Mouse (Mus musculus) midbrain, embryonic 12.5 days (tissue): ENCODE measurements around the gene Kdelr2. TPM values are rescaled to one million over a fixed set of nuclear protein-coding genes. Genes with fewer than 3 reads are reported as not detected.
A peak's percentile ranks its signal among the peaks of the same experiment; 100 is the strongest.
"Not testable (repeated sequence)": the region's sequence is repeated elsewhere in the genome, so short reads cannot be mapped to it uniquely, and the experiment has no call there.

Experiments used
- ATAC-seq: fragments of 200-750 bp; cut with Nextera tagmentation; 2 replicates; pipeline ENCODE4 v1.8.0; 2017; ENCODE audit warnings: low read depth, moderate TSS enrichment, moderate library complexity; ENCODE audit not compliant: low FRiP score
- H3K27ac ChIP-seq: fragments of 300-500 bp; sonication (generic); replicated peaks from 2 replicates; pipeline ENCODE4 v1.5.1; 2016; ENCODE audit warnings: mild to moderate bottlenecking
- H3K27me3 ChIP-seq: fragments of 300-500 bp; sonication (generic); 2 replicates; pipeline ENCODE4 v1.6.1; 2016; ENCODE audit warnings: mild to moderate bottlenecking
- H3K36me3 ChIP-seq: fragments of 300-500 bp; sonication (generic); 2 replicates; pipeline ENCODE4 v1.6.1; 2016
- H3K4me1 ChIP-seq: fragments of 300-500 bp; sonication (generic); 2 replicates; pipeline ENCODE4 v1.6.1; 2016
- H3K4me2 ChIP-seq: fragments of 300-500 bp; sonication (generic); replicated peaks from 2 replicates; pipeline ENCODE4 v1.6.1; 2016; ENCODE audit warnings: mild to moderate bottlenecking, moderate library complexity
- H3K4me3 ChIP-seq: fragments of 300-500 bp; sonication (generic); 2 replicates; pipeline ENCODE4 v1.5.1; 2016; ENCODE audit warnings: mild to moderate bottlenecking
- H3K9ac ChIP-seq: fragments of 300-500 bp; sonication (generic); replicated peaks from 2 replicates; pipeline ENCODE4 v1.6.1; 2016; ENCODE audit warnings: mild to moderate bottlenecking, moderate library complexity
- H3K9me3 ChIP-seq: fragments of 300-500 bp; sonication (generic); 2 replicates; pipeline ENCODE4 v1.6.1; 2016; ENCODE audit warnings: mild to moderate bottlenecking
- WGBS: fragments of 180-500 bp; shearing (Covaris S2); methylation state at CpG from one replicate; pipeline ENCODE4 v1.1.7; 2016; 5-methylcytosine and 5-hydroxymethylcytosine counted together
- polyA plus RNA-seq: library from polyadenylated mRNA; unstranded; fragments of >200 nt; fragmentation: Nextera tagmentation; extraction: Ambion mirVana; gene quantifications from 2 replicates; pipeline ENCODE4 v1.2.1, GENCODE M21; 2016

Gene Kdelr2
- polyA plus RNA-seq, 1 experiment from 2014 or later = 184 TPM

DNA sequence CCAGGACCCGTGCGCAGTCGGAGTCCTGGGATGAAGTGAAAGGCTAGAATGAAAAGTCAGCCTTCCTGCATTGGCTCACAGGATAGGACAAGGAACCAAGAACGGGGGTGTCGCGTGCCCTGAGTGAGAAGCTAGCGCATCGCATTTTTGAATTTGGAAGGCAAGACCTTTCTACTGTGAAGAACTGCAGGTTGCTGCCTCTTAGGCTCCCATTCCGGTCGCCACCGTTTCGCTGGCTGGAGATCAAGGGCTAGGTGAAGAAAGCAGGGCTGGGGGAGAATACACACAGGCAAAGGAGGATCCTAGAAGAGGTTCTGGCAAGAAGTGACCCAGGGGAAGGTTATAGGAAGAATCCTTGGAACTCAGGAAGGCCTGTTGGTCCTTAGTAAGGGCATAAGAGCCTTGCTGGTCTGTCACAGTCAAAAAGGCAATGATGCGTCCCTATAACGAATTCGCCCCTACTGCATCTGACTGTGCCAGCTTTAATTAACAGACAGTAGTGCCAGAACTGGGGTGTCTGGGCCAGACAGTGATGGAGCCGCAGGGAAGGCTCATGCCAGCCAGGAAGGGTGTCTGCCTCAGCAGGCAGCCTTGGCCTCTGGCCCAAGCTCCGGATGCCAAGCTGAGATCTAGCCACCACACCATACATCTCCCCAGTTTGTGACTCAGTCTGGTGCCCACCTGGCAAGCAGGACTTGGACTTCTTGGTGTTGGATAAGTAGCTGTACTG is 33.1 kb upstream of the Kdelr2 start:
- Histone ChIP-seq H3K4me3 (peak overlapping the region; percentile 25), H3K36me3 (no peaks in the 10 kb centered on the region), H3K4me1 (peaks cover 9% of the 10 kb centered on the region; the same call in 1 of the 2 replicates), H3K4me2 (peak overlapping the region; percentile 48), H3K27ac (no peak overlapping the region), H3K9ac (no peak overlapping the region), H3K9me3 (no peaks in the 10 kb centered on the region), H3K27me3 (peaks cover 93% of the 10 kb centered on the region)
- ATAC-seq = no peak
- WGBS = 27% methylated on average over 17 of the region's 17 CpGs

DNA sequence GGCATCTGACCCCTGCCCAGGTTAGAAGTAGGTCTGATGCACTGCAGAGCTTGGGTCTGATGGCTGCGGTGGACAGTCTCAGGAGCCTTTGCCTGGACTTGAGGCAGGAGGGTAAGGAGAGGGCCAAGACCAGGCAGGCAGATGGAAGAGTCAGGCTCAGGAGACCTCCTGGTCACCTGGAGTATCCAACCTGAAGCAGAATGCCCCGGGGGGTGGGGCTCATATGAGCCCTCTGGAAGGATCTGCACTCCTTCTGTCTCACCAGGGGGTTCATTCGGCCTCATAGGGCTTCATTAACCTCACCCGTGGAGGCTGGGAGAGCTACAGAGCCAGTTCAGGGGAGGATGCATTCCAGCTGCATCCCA is 32.5 kb upstream of the Kdelr2 start:
- H3K4me1 ChIP-seq = peaks cover 9% of the 10 kb centered on the region; the same call in 1 of the 2 replicates
- 43% methylated on average over 4 of the region's 4 CpGs for WGBS
- no peak overlapping the region for H3K9ac ChIP-seq
- ATAC-seq = no peak
- H3K27me3 ChIP-seq = peaks cover 89% of the 10 kb centered on the region
- no peaks in the 10 kb centered on the region for H3K36me3 ChIP-seq
- no peaks in the 10 kb centered on the region for H3K9me3 ChIP-seq
- H3K4me3 ChIP-seq = no peak overlapping the region
- H3K4me2 ChIP-seq = no peak overlapping the region
- no peak overlapping the region for H3K27ac ChIP-seq

DNA sequence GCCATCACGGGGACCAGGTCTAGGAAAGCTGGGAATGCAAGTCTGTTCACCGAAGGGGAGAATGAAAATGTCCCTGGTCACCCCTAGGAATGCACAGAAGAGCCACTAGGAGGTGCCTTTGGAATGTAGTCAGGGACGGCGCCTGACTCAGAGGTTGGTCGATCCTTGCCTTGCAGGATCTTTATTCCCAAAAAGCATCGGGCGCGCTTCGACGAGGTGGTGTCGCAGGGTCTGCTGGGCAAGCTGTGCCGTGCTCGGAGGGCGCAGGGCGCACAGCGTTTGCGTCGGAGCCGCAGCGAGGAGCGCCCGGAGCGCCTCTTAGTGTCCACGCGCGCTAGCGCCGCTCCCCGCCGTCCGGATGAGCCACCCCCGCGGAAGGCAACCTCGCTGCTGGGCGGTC is 30.8 kb upstream of the Kdelr2 start:
- Histone ChIP-seq H3K9me3 (0 out of 2 replicates have a peak, but pooled peaks cover 3% of the 10 kb centered on the region), H3K36me3 (no peaks in the 10 kb centered on the region), H3K4me3 (peak overlapping the region; percentile 23), H3K4me1 (peaks cover 9% of the 10 kb centered on the region; the same call in 1 of the 2 replicates), H3K27me3 (peaks cover 79% of the 10 kb centered on the region), H3K27ac (no peak overlapping the region), H3K9ac (no peak overlapping the region; the same call in 1 of the 2 replicates), H3K4me2 (peak overlapping the region; percentile 42)
- ATAC-seq = no peak
- WGBS = 2% methylated on average over 35 of the region's 35 CpGs

DNA sequence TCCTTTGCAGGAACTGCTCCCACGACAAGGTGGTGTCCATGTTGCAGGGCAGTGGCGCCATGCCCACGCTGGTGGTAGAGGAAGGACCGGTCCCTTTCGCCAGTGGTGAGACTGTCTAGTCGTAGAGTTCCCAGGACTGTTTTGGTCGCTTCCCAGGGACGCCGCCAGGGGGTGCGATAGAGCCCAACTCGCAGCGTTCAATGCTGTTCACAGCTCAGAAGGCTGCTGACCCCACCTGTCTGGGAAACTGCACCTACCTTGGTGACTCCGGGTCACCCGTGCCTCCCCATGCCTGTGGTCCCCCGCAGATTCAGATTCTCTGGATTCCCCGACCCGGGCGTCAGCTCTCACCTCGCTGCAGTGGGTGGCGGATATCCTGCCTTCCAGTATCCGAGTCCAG is 28.4 kb upstream of the Kdelr2 start:
- no peak overlapping the region for H3K4me3 ChIP-seq
- 0 out of 2 replicates have a peak, but pooled peaks cover 2% of the 10 kb centered on the region for H3K4me1 ChIP-seq
- no peak for ATAC-seq
- H3K9ac ChIP-seq = no peak overlapping the region
- no peak overlapping the region for H3K27ac ChIP-seq
- H3K36me3 ChIP-seq = no peaks in the 10 kb centered on the region
- peaks cover 55% of the 10 kb centered on the region for H3K27me3 ChIP-seq
- 0 out of 2 replicates have a peak, but pooled peaks cover 3% of the 10 kb centered on the region for H3K9me3 ChIP-seq
- peak overlapping the region; percentile 37 for H3K4me2 ChIP-seq
- 8% methylated on average over 21 of the region's 21 CpGs for WGBS

DNA sequence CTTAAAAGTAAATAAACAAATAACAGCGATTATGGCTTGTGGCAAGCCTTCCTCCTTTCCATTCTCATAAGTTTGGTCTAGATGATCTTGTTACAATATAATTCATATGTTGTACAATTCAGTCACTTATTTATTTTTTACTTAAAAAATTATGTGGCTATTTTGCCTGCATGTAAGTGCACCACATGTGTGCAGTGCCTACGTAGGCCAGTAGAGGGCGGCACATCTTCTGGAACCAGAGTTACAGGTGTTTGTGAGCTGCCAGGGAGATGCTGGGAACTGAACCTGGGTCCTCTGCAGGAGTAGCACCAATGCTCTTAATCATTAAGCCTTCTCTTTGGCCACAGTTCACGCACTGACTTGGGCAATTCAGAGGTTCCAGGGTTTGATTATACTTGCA is 27.5 kb upstream of the Kdelr2 start:
- Histone ChIP-seq H3K4me2 (no peak overlapping the region), H3K4me1 (0 out of 2 replicates have a peak, but pooled peaks cover 2% of the 10 kb centered on the region), H3K9ac (no peak overlapping the region), H3K4me3 (no peak overlapping the region), H3K27ac (no peak overlapping the region), H3K27me3 (peaks cover 46% of the 10 kb centered on the region), H3K36me3 (no peaks in the 10 kb centered on the region), H3K9me3 (0 out of 2 replicates have a peak, but pooled peaks cover 3% of the 10 kb centered on the region)
- ATAC-seq = no peak
- 84% methylated on average over 4 of the region's 4 CpGs for WGBS

DNA sequence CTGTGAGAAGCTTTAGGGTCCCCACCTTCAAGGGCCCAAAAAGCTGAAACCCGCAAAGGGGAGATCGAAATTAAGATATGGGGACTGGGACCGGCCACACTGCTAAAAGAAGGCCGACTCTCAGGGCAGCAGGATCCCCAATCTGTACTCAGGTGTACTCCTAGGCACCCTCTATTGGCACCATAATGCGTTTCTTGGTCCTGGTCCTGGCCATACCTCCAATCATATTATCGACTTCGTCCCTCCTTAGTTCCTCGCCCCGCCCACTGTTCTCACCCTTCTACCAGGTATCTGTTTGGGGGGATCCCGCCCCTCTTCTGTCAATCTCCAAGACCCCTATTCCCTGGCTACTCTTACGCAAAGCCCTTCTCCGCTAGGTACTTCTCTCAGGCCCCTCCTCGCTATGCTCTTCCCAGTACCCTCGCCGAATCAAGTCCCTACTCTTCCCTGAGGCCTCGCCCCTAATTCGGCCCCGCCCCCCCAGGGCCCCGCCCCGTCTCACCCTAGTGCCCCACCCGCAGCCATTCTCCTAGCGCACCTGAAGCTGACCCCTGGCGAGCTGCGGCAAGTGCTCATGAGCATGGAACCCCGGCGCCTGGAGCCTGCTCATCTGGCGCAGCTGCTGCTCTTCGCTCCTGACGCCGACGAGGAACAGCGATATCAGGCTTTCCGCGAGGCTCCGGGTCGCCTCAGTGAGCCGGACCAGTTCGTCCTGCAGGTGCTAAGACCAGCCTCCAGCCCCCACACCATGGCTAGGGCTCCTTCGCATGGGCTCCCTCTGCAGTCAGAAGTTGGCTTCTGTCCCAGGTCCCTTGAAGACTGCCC is 16.6 kb upstream of the Kdelr2 start:
- Histone ChIP-seq H3K4me1 (peaks cover 9% of the 10 kb centered on the region), H3K4me2 (peak overlapping the region; percentile 63), H3K9me3 (no peaks in the 10 kb centered on the region), H3K36me3 (no peaks in the 10 kb centered on the region), H3K27me3 (peaks cover 43% of the 10 kb centered on the region), H3K27ac (no peak overlapping the region), H3K4me3 (peak overlapping the region; percentile 35), H3K9ac (peak overlapping the region; percentile 11; the same call in 1 of the 2 replicates)
- 7% methylated on average over 39 of the region's 39 CpGs for WGBS
- no peak for ATAC-seq

DNA sequence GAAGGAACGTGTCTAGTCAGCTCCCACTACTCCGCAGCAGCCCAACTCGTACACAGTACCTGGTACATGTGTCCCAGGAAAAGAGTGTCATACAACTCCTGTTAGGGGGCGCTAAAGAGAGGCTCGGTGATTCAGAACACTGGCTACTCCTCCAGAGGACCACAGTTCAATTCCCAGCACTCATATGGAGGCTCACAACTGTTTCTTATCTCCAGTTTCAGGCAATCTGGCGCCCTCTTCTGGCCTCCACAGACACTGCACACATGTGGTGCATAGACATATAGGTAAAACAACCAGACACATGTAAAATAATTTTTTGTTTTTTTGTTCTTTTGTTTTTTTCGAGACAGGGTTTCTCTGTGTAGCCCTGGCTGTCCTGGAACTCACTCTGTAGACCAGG is 9.5 kb upstream of the Kdelr2 start:
- 80% methylated on average over 7 of the region's 7 CpGs for WGBS
- no peak overlapping the region for H3K9ac ChIP-seq

DNA sequence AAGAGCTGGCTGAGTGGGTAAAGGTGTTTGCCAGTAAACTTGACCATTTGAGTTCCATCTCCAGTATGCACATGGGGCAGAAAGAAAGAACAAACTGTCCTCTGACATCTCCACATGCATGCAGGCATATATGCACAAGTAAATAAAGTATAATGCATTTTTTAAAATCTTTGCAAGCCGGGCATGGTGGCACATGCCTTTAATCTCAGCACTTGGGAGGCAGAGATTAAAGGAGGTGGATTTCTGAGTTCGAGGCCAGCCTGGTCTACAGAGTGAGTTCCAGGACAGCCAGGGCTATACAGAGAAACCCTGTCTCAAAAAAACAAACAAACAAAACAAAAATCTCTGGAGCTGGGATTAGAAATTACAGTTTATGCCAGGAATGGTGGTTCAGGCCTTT is 8.7 kb upstream of the Kdelr2 start:
- not testable (repeated sequence) for H3K4me1 ChIP-seq, H3K4me3 ChIP-seq, H3K9ac ChIP-seq, H3K27me3 ChIP-seq, ATAC-seq, H3K4me2 ChIP-seq, H3K36me3 ChIP-seq, H3K9me3 ChIP-seq, H3K27ac ChIP-seq
- 93% methylated on average over 2 of the region's 2 CpGs for WGBS

More for the DNA sequence above, 9.5 kb upstream of the Kdelr2 start:
- Histone ChIP-seq H3K9me3 (no peaks in the 10 kb centered on the region; the same call in 1 of the 2 replicates), H3K4me2 (no peak overlapping the region), H3K4me1 (no peaks in the 10 kb centered on the region), H3K36me3 (no peaks in the 10 kb centered on the region), H3K27me3 (peaks cover under 1% of the 10 kb centered on the region), H3K27ac (no peak overlapping the region), H3K4me3 (no peak overlapping the region)
- ATAC-seq = no peak

DNA sequence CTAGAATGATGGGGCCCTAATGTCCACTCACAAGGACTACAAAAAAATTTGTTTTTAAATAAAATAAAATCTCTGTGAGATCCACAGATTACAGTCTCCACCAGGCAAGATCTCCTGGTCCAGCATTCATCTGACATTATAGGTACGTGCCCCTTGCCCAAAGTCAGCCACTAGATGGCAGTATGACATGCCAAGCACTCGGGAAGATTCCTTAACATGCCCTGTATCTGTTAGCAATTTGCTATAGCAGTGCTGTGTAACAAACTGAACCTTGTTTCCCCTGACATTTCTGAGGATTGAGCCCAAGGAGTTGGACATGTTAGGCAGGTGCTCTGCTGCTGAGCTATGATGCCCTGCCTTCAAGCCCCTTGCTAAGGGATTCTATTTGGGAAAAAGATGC is 8.0 kb upstream of the Kdelr2 start:
- no peak overlapping the region for H3K4me2 ChIP-seq
- H3K4me1 ChIP-seq = no peaks in the 10 kb centered on the region
- 49% methylated on average over 2 of the region's 2 CpGs for WGBS
- ATAC-seq = no peak
- H3K27ac ChIP-seq = no peak overlapping the region
- no peaks in the 10 kb centered on the region for H3K27me3 ChIP-seq
- H3K4me3 ChIP-seq = no peak overlapping the region
- H3K9ac ChIP-seq = no peak overlapping the region
- no peaks in the 10 kb centered on the region; the same call in 1 of the 2 replicates for H3K9me3 ChIP-seq
- no peaks in the 10 kb centered on the region for H3K36me3 ChIP-seq

DNA sequence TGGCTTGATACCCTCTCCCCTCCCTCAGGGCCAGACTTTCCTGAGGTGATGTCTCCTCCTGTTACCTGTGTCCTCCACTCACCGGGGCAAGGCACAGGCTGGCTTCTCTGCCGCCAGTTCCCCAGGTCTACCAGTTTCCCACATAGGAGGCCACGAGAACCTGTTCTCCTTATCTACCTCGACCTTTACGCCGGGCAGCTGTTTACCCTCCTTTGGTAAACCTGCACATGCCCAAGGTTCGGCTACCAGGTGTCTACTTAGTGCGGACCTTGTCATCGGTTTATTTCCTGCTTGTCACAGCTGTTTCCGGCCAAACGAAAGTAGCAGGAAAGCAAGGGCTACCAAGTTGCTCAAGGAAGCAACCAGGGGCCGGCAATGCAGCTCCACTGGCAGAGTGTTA is 3.1 kb upstream of the Kdelr2 start:
- Histone ChIP-seq H3K9me3 (no peaks in the 10 kb centered on the region), H3K4me3 (no peak overlapping the region), H3K27ac (no peak overlapping the region), H3K4me1 (peaks cover 18% of the 10 kb centered on the region), H3K27me3 (no peaks in the 10 kb centered on the region), H3K9ac (no peak overlapping the region), H3K36me3 (no peaks in the 10 kb centered on the region), H3K4me2 (no peak overlapping the region)
- ATAC-seq = no peak
- WGBS = 89% methylated on average over 12 of the region's 12 CpGs

DNA sequence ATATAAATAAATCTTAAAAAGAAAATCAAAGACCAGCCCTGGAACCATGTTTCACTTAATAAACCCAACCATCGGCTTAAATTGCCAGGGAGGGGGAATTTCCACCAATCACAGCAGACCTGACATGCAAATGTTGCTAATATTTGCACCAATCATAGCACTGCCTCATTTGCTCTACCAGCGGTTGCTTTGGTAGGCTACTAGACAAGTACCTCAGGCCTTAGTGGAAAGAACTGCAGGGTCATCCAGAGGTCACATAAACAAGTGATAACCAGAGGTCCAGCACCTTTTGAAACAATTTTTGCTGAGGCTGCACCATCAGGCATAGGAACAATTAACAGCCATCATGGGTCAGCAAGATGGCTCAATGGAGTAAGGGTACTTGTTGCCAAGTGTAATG is 2.1 kb upstream of the Kdelr2 start:
- Histone ChIP-seq H3K27me3 (no peaks in the 10 kb centered on the region), H3K4me3 (no peak overlapping the region), H3K27ac (no peak overlapping the region), H3K4me2 (no peak overlapping the region), H3K9ac (no peak overlapping the region), H3K4me1 (peaks cover 18% of the 10 kb centered on the region), H3K36me3 (0 out of 2 replicates have a peak, but pooled peaks cover 5% of the 10 kb centered on the region), H3K9me3 (no peaks in the 10 kb centered on the region)
- ATAC-seq = no peak
- 83% methylated on average over 2 of the region's 2 CpGs for WGBS
